Mouse (Mus musculus): ENCODE measurements around the gene Mul1.

- no peak for TF ChIP-seq POLR2A (IDR thresholded peaks at IDR 0.05; ENCODE audit: insufficient read depth, low read depth, low read length)
- TF ChIP-seq CTCF (IDR thresholded peaks at IDR 0.05; ENCODE audit: insufficient read depth, low read depth, low read length) = no peak
Observed at GRCm38 (mm10) chr4:138444941-138445340, 10.5 kb downstream of the Mul1 start.

Measured in olfactory bulb, adult 2 months (tissue).